Mouse (Mus musculus) midbrain, embryonic 15.5 days (tissue): ENCODE measurements at regions not wholly inside any gene's neighbourhood (a gene's known extent, or its start where the extent isn't known, plus 50 kb on each side); places are given as distances from the start of the nearest gene placed in this dataset.

Source experiments
- ATAC-seq: fragments of 200-750 bp; cut with Nextera tagmentation; replicated peaks from 2 replicates; pipeline ENCODE4 v1.8.0; 2017; ENCODE audit warnings: moderate TSS enrichment
- H3K27ac ChIP-seq: fragments of 300-500 bp; sonication (generic); 2 replicates; pipeline ENCODE4 v1.5.1; 2015; ENCODE audit warnings: mild to moderate bottlenecking, inconsistent platforms
- H3K27me3 ChIP-seq: fragments of 300-500 bp; sonication (generic); replicated peaks from 2 replicates; pipeline ENCODE4 v1.6.1; 2015; ENCODE audit warnings: inconsistent platforms
- H3K36me3 ChIP-seq: fragments of 300-500 bp; sonication (generic); replicated peaks from 2 replicates; pipeline ENCODE4 v1.6.1; 2015; ENCODE audit warnings: inconsistent platforms
- H3K4me1 ChIP-seq: fragments of 300-500 bp; sonication (generic); 2 replicates; pipeline ENCODE4 v1.6.1; 2015; ENCODE audit warnings: inconsistent platforms
- H3K4me2 ChIP-seq: fragments of 300-500 bp; sonication (generic); 2 replicates; pipeline ENCODE4 v1.6.1; 2015; ENCODE audit warnings: inconsistent platforms, mild to moderate bottlenecking, moderate library complexity
- H3K4me3 ChIP-seq: fragments of 300-500 bp; sonication (generic); 2 replicates; pipeline ENCODE4 v1.5.1; 2015; ENCODE audit warnings: mild to moderate bottlenecking, inconsistent platforms
- H3K9ac ChIP-seq: fragments of 300-500 bp; sonication (generic); 2 replicates; pipeline ENCODE4 v1.6.1; 2015; ENCODE audit warnings: mild to moderate bottlenecking, inconsistent platforms
- H3K9me3 ChIP-seq: fragments of 300-500 bp; sonication (generic); 2 replicates; pipeline ENCODE4 v1.6.1; 2016; ENCODE audit warnings: inconsistent platforms
- WGBS: fragments of 180-500 bp; shearing (Covaris S2); methylation state at CpG from one replicate; pipeline ENCODE4 v1.1.7; 2015; ENCODE audit warnings: mixed read lengths; 5-methylcytosine and 5-hydroxymethylcytosine counted together

DNA sequence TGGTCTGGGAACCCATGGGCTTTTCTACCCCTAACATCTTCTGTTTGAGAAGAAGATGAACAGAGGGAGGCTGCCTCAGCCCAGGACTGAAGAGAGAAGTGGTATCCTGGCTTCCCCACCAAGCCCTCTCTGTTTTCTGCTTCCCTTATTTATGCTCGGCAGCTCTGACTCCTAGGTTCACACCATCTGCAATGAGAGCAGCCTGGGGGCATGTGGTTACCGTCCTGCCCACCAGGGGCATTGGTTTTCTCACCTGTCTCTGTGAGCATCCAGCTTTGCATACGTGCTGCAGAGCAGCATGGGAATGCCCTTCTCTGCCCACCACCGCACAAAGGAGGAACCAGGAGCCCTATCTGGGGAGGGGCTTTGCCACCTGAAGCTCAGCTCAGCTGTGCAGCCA is 89.4 kb upstream of the Ccnd1 start:
- Histone ChIP-seq H3K27ac (no peak overlapping the region), H3K4me1 (peaks cover 8% of the 10 kb centered on the region), H3K36me3 (no peaks in the 10 kb centered on the region), H3K4me3 (no peak overlapping the region), H3K4me2 (no peak overlapping the region), H3K27me3 (no peaks in the 10 kb centered on the region), H3K9ac (no peak overlapping the region), H3K9me3 (no peaks in the 10 kb centered on the region)
- no peak for ATAC-seq
- 47% methylated on average over 4 of the region's 4 CpGs for WGBS

DNA sequence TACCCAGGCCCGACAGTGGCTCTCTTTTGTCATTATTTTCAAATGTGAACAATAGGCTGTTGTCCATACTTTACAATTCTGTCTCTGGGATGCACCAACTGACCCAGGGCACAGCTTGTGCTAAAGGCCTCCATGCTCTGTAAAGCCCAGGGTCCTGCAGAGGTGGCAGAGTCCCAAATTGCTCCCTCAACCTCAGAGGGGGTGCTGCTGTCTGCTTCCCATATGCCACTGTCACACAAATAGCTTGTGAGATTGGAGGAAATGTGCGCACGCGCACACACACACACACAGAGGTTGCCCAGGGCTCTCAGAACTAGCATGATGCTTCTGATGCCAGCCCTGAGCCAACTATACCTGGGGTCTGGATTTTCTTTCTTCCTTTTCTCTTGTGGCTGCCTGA is 87.3 kb upstream of the Ccnd1 start:
- H3K36me3 ChIP-seq: no peaks in the 10 kb centered on the region
- peaks cover 8% of the 10 kb centered on the region for H3K4me1 ChIP-seq
- 71% methylated on average over 4 of the region's 4 CpGs for WGBS
- no peak overlapping the region for H3K9ac ChIP-seq
- no peak overlapping the region for H3K4me3 ChIP-seq
- ATAC-seq: no peak
- no peak overlapping the region for H3K4me2 ChIP-seq
- no peaks in the 10 kb centered on the region for H3K27me3 ChIP-seq
- no peaks in the 10 kb centered on the region for H3K9me3 ChIP-seq
- no peak overlapping the region for H3K27ac ChIP-seq

DNA sequence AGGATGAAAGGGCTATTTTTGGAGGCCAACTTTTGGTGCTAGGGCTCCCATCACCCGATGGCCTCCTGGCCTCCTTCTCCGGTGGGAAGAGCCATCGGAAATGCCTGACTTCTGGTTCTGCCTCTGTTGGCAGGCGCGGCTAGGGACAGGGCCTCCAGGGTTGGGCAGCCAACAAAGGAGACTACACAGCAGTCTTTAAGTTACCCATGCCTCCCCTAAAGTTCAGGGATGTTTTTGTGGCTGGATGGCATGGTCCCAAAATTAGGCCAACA is 86.2 kb upstream of the Ccnd1 start:
- 96% methylated on average over 5 of the region's 5 CpGs for WGBS
- Histone ChIP-seq H3K9me3 (no peaks in the 10 kb centered on the region), H3K27me3 (no peaks in the 10 kb centered on the region), H3K4me2 (no peak overlapping the region), H3K9ac (no peak overlapping the region), H3K4me1 (peaks cover 6% of the 10 kb centered on the region), H3K4me3 (no peak overlapping the region), H3K36me3 (no peaks in the 10 kb centered on the region), H3K27ac (no peak overlapping the region)
- ATAC-seq: no peak

DNA sequence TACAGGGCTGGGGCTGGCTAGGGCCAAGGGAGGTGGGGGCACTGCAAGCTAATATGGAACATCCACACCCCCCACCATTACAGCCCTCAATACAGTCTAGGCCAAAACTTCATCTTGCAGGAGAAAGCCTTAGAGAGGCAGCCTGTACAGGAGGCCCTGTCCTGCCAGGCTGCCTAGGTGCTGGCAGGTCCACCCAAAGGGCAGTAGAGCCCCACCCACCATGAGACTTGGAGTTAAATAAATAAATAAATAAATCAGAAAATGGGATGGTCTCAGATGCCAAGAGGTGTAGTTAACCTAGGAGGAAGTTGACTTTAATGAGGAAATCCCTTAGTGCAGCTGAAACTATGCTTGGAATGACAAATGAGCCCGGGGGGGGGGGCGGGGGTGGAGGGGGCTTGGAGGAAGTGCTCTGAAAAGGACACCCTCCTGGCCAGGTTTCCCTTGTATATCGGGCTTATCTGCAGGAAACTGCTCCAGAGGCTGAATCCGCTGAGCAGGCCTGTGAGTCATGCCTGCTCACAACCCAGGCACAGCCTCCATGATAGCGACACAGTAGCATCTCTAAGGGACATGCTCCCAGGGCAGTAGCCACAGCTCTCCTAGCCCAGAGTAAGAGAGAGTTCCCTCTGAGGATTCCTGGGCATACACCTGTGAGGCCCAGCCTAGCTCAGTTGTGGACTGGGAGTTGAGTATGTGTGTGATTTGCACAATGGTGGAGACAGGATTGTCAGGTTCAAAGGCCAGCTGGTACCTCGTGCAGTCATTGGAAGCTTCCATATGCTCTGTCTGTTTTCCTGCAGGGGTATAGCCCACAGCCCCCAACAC is 85.7 kb upstream of the Ccnd1 start:
- Histone ChIP-seq H3K27me3 (no peaks in the 10 kb centered on the region), H3K4me2 (no peak overlapping the region), H3K27ac (no peak overlapping the region), H3K36me3 (no peaks in the 10 kb centered on the region), H3K9me3 (no peaks in the 10 kb centered on the region), H3K9ac (no peak overlapping the region), H3K4me3 (no peak overlapping the region), H3K4me1 (peaks cover 2% of the 10 kb centered on the region)
- WGBS: 74% methylated on average over 6 of the region's 6 CpGs
- no peak for ATAC-seq

DNA sequence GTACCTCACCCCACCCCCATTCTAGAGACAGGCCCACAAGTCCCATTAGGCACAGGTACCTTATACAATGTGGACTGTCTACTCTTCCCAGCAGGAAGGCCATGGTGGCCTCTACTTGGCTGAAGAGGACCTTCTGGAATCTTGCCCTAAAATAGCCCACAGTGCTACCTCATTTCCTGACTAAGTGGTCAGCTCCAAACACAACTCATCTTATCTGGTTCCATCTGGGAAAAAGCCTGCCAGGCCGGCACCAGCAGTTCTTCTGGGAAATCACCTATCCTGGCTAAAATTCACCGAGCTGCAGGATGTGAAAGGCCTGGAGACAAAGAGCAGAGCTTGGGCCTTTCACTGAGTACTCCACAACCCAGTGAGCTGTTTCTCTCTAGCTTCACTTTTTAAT is 84.9 kb upstream of the Ccnd1 start:
- Histone ChIP-seq H3K4me2 (no peak overlapping the region), H3K9ac (no peak overlapping the region), H3K36me3 (no peaks in the 10 kb centered on the region), H3K27ac (no peak overlapping the region), H3K27me3 (no peaks in the 10 kb centered on the region), H3K9me3 (no peaks in the 10 kb centered on the region), H3K4me3 (no peak overlapping the region), H3K4me1 (no peaks in the 10 kb centered on the region)
- no peak for ATAC-seq
- WGBS: 85% methylated on average over 2 of the region's 2 CpGs

DNA sequence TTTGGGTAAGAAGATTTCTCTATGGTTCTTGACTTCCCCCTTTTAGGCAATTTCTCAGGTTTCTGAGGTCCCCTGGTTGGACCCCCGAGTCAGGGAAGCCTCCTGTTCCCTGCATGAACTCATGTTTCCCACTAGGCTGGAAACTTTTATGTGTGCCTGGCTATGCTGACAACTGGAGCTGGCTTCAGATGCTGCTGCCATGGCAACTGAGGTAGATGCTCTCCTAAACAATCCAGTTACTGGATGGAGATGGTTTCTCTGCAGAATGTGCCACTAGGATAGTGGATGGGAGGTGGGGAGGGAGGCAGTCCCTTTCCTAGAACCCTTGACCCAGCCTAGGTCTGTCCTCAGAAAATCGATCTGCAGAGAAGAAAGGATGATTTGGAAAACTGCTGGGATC is 79.4 kb upstream of the Ccnd1 start:
- H3K4me1 ChIP-seq: peaks cover 6% of the 10 kb centered on the region; the same call in 1 of the 2 replicates
- no peak overlapping the region for H3K27ac ChIP-seq
- 64% methylated on average over 2 of the region's 2 CpGs for WGBS
- H3K9ac ChIP-seq: no peak overlapping the region
- H3K27me3 ChIP-seq: no peaks in the 10 kb centered on the region
- H3K4me2 ChIP-seq: no peak overlapping the region
- H3K36me3 ChIP-seq: no peaks in the 10 kb centered on the region
- no peak for ATAC-seq
- no peak overlapping the region for H3K4me3 ChIP-seq
- no peaks in the 10 kb centered on the region for H3K9me3 ChIP-seq

DNA sequence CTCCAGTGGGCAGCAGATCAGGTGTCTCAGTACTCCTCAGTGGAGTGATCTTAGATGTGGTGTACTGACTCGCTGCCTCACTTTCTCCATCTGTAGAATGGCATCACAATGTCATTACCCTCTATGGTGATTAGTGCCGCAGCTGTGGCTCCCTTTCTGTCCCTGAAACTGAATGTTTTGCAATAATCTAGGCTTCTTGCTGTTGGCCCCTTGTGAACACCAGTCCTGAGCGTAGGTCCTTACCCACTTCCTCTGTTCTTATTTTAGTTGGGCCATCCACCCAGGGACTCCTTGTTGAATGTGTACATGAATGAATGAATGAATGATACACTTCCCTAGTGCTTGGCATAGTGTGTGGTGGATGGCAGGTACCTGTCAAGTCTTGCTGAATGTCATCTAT is 78.4 kb upstream of the Ccnd1 start:
- Histone ChIP-seq H3K9ac (no peak overlapping the region), H3K27me3 (no peaks in the 10 kb centered on the region), H3K27ac (no peak overlapping the region), H3K4me1 (peaks cover 6% of the 10 kb centered on the region; the same call in 1 of the 2 replicates), H3K4me2 (no peak overlapping the region), H3K4me3 (no peak overlapping the region), H3K9me3 (no peaks in the 10 kb centered on the region), H3K36me3 (no peaks in the 10 kb centered on the region)
- WGBS: 91% methylated on average over 3 of the region's 3 CpGs
- ATAC-seq: no peak

DNA sequence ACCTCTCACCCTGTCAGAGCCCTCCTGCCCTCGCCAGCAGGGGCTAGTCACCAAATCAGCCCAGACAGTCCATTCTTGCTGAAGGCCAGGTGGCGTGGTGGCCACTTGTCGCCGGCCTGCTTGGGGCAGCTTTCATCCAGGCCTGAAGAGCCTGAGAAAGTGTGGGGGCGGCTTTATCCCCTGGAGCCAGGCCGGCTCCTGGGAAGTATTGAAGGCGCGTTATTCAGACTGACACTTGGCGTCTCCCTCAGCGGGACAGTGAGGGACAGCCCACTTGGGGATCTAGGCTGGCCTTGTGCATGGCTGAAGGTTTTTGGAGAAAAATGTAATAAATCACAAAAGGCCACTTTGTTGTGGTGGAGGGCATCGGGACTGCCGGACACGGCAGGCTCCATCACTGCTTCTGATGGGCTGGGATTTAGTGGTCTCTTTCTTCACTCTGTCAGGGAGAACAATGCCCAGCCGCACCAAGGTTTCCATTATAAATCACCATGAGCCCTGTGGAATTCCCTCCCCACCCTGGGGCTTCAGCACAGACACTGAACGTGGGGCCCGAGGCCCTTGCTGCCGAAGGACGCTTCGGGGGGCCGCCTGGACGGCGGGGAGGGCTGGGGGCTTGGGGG is 75.8 kb upstream of the Ccnd1 start:
- no peak for ATAC-seq
- H3K27me3 ChIP-seq: no peaks in the 10 kb centered on the region
- H3K4me1 ChIP-seq: peaks cover 6% of the 10 kb centered on the region; the same call in 1 of the 2 replicates
- H3K9ac ChIP-seq: no peak overlapping the region
- H3K4me2 ChIP-seq: no peak overlapping the region
- H3K36me3 ChIP-seq: no peaks in the 10 kb centered on the region
- no peaks in the 10 kb centered on the region for H3K9me3 ChIP-seq
- H3K4me3 ChIP-seq: no peak overlapping the region
- H3K27ac ChIP-seq: no peak overlapping the region
- WGBS: 16% methylated on average over 22 of the region's 22 CpGs

DNA sequence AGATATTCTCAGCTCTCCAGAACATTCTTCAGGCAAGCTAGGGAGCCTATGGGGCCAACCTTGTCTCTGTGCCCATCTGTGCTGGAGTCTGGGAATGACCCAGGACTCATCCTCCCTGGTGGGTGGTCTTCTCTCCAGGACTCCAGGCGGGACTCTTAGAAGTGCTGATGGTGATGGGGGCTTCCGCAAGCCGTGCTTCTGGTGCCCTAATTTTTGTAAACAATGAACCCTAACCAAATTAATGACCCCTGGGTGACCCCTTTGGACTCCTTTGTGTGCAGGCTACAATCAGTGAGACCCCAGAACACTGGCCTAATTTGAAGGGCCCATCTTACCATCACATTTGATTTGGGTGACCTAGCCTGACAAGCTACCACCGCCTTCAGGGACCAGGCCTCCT is 71.0 kb upstream of the Ccnd1 start:
- H3K4me3 ChIP-seq: no peak overlapping the region
- no peaks in the 10 kb centered on the region for H3K9me3 ChIP-seq
- no peak overlapping the region for H3K27ac ChIP-seq
- no peak for ATAC-seq
- no peaks in the 10 kb centered on the region for H3K27me3 ChIP-seq
- 68% methylated on average over 4 of the region's 4 CpGs for WGBS
- H3K4me1 ChIP-seq: peaks cover 4% of the 10 kb centered on the region; the same call in 1 of the 2 replicates
- no peaks in the 10 kb centered on the region for H3K36me3 ChIP-seq
- no peak overlapping the region for H3K9ac ChIP-seq
- no peak overlapping the region for H3K4me2 ChIP-seq

DNA sequence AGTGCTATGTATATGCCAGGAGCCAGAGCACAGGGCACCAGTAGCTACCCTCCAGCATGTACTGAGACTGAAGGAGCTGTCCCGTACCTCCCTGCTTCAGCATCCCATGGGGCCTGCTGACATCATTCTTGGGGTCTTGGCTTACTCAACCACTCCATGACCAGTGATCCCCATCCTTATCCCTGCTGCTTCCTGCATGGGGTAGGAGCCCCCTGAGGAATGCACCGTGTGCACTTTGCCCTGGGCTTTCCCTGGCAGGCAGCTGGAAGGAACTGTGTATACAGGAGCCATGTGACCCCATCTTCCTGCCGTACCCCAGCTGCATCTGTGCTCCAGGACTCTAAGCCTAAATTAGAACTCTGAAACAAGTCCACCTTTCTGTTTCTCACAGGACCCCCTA is 70.3 kb upstream of the Ccnd1 start:
- WGBS: 65% methylated on average over 3 of the region's 3 CpGs
- no peak for ATAC-seq
- no peak overlapping the region for H3K4me3 ChIP-seq

DNA sequence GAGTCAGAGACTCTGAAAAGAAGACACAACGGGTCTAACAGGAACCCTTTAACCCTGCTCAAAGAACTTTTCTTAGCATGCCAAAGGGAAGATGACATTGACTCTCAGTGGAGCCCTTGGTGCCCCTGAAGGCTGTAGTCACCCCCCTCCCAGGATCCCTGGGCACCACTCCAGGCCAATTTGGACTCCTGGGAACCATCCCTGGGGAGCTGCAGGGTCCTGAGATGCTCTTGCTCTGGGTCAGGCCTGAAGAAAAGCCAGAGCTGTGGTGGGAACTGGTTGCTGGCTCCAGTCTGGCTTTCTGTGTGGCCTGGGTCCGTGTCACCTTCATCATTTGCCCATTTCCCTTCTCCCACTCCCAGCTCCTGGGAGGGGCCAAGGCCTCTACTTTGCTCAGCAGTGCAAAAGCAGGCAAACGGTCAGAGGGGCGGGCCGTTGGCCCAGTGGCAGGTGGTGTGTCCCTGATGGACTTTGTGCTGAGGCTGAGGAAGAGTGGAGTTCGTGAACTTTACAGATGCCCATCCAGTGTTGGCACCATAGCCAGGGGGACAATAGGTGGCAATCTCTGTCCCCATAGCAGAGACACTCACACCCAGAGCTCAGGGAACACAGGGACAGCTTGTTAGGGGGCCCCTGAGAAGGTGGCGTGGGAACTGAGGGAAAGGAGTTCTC is 69.1 kb upstream of the Ccnd1 start:
- 77% methylated on average over 7 of the region's 7 CpGs for WGBS
- Histone ChIP-seq H3K27ac (no peak overlapping the region), H3K27me3 (no peaks in the 10 kb centered on the region), H3K4me1 (no peaks in the 10 kb centered on the region), H3K9me3 (no peaks in the 10 kb centered on the region), H3K4me3 (no peak overlapping the region), H3K4me2 (no peak overlapping the region), H3K36me3 (no peaks in the 10 kb centered on the region), H3K9ac (no peak overlapping the region)
- no peak for ATAC-seq

More for the DNA sequence above, 70.3 kb upstream of the Ccnd1 start:
- Histone ChIP-seq H3K27me3 (no peaks in the 10 kb centered on the region), H3K4me1 (no peaks in the 10 kb centered on the region), H3K9ac (no peak overlapping the region), H3K9me3 (no peaks in the 10 kb centered on the region), H3K27ac (no peak overlapping the region), H3K36me3 (no peaks in the 10 kb centered on the region), H3K4me2 (no peak overlapping the region)

DNA sequence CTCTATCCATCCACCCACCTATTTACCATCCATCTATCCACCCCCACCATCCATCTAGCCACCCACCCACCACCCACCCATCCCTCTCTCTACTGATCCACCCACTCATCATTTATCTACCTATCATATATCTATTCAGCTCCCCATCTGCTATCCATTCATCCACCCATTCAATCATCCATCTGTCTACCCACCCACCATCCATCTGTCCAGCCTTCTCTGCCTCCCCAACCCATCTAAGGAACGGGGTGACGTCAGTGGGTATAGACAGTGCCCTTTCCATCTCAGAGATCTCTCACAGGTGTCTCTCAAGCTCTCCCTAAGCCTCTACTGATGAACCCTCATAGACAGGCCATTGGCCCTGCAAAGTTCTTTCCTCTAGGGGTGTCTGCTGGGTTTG is 67.5 kb upstream of the Ccnd1 start:
- Histone ChIP-seq H3K9ac (no peak overlapping the region), H3K9me3 (no peaks in the 10 kb centered on the region), H3K27me3 (no peaks in the 10 kb centered on the region), H3K4me2 (no peak overlapping the region), H3K36me3 (no peaks in the 10 kb centered on the region), H3K4me1 (no peaks in the 10 kb centered on the region), H3K27ac (no peak overlapping the region), H3K4me3 (no peak overlapping the region)
- 87% methylated on average over 2 of the region's 2 CpGs for WGBS
- no peak for ATAC-seq
